Mouse (Mus musculus) gastrocnemius, postnatal 4 days (tissue): Measurements from ENCODE around the gene Atp13a4. TPM values are rescaled to one million over a fixed set of nuclear protein-coding genes. Genes with fewer than 3 reads are reported as not detected.

Experiments used
- DNase-seq, 2 experiments: peaks; one replicate each; pipeline ENCODE4 v3.0.0; 2021 to 2022; ENCODE audit warnings: low spot score in 2 of 2, mixed read lengths in 2 of 2
- total RNA-seq, 2 experiments: library from RNA; stranded (reverse); gene quantifications; 2 replicates each; pipeline ENCODE4 v1.2.3; 2021

The Atp13a4 gene
- total RNA-seq, 2 experiments from 2014 or later: not detected

DNA sequence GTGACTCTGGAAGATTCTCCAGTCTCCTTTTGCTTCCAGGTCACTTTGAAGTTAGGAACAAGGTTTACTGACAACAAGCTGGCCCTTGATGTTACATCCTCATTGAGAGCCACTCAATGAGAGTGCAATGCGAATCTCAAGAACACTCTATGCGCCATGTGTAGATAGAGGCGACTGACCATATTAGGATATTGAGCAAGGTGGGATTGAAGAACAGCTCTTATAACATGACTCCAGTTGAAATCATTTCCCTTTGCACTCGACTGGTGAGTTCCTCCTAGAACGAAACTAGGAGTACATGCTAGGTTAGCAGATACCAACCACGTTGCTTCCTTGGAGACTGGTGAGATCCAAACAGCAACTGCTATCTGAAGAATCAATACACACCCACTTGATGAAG is 64.3 kb downstream of the Atp13a4 start:
- DNase-seq: no peak

DNA sequence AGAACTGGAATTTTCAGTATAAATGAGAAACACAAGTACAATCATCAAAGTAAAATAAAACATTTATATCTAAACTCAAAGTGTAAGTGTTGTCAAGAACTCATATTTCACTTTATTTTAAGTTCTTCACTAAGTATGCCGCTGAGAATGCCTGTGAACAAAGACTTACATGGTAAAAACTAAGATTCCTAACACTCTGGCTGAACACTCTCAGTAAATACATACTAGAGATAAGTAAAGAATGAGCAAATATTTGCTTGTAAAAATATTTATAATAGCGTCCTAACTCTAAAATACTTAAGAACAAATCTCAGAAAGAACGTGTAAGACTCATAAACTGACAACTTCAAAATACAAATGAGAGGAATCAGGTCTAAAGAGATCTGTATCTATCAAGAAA is 80.9 kb downstream of the Atp13a4 start:
- no peak for DNase-seq

DNA sequence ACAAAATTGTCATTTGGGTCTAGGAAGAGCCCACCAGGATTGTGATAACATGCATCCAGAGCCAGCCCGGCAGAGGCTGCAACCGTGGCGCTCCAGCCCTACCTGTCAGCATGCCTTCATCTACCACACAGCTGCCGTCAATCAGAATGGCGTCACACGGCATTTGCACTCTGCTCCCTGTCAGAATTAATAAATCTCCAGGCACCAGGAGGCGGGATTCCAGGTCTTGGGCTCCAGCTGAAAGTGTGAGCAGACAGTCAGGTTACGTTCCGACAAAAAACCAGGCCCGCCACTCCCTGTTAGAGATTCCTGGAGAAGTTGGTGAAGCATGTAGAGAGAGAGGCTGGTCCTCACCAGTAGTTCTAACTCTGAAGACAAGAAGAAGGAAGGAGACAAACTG is 85.3 kb downstream of the Atp13a4 start:
- DNase-seq: no peak

DNA sequence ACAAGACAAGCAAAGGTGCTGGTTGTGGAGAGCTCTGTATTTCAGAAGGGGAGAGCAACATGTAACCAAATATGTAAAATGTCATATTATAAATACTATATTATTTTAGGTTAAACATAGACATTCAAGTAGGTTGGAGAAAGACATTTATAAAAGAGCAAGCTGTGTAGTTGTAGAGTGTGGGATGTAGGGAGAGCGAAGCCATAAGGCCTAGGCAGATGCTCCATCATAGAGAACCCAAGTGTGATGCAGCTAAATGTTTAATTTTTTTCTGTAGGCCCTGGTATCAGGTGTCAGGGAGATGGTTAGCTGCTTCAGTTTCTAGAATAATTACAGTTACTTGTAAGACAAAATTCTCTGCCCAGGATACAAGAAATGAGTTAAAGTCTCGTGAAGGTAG is 87.8 kb downstream of the Atp13a4 start:
- no peak for DNase-seq

DNA sequence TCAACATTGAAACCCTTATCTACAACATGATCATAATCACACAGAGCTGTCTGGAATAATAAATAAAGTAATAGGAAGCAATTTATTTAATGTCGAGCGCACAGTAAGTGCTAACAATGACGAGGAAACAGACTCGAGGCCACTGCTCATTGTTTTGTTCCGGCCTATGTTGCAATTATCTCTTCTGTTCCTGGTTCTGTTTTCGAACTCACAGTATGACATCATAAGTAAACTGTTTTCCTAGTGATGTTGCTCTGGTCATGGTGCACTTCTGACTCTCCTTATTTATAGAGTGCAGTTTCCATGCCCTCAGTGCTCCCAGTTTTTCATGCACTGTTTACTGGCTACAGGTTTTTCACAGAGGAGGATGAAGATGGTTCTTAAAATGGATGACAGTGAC is 91.4 kb downstream of the Atp13a4 start:
- no peak for DNase-seq

DNA sequence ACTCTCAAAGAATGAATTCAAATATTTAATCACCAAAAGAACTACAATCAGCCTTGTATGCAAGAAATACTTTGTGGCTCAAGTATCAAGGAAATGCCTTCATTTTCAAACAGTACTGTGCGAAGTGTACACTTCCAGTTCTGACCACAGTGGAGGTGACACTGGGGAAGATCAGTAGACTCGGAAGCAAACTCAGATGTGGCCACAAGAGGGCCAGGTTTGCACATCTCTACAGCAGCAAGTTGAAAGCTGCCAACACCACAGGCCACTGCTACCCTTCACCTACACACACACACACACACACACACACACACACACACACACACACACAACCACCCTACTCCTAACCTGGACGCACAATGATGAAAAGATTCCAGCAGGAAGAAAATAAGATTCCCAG is 93.0 kb downstream of the Atp13a4 start:
- DNase-seq: no peak

DNA sequence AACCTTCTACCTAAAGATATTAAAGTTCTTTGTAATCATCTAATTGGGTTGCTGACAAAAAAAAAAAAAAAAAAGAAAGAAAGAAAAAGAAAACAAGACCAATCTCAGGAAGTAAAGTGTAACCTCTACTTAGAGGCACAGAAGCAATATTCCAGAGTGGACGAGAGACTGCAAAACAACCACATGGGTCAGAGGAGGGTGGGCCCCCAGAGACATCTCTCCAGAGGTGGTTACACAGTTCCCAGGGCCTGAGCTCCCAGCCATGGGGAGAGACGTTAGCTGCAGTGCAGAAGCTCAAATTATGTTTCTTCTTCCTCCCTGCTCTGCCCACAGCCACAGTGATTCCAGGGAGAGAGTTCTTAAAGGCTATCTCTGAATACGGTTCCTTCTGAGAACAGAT is 102.5 kb downstream of the Atp13a4 start:
- DNase-seq: no peak

DNA sequence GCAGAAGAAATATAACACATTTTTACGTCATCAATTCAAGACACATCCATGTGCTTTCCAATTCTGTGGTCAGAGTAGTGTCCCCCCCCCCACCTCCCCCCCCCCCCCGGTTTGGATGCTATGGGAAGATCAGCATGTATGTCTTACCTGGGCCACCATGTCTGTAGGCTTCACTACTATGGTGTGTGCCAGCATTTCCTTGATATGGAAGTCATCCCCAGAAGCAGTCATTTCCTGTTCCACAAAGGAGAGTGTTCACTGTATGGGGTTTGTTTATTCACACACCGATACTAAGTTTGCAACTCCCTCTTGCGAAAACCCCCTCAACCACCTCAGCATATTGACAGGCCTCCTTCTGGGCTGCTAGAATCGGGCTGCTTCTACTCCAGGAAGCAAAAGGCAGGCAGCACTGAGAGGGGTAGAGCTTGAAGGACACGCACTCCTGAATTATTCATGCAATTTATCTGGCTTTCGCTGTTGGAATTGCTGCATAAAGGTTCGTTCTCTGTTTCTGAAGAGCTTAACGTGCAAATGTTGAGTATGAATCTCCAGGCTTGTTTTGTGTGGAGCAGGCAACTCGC is 103.2 kb downstream of the Atp13a4 start:
- DNase-seq: no peak

DNA sequence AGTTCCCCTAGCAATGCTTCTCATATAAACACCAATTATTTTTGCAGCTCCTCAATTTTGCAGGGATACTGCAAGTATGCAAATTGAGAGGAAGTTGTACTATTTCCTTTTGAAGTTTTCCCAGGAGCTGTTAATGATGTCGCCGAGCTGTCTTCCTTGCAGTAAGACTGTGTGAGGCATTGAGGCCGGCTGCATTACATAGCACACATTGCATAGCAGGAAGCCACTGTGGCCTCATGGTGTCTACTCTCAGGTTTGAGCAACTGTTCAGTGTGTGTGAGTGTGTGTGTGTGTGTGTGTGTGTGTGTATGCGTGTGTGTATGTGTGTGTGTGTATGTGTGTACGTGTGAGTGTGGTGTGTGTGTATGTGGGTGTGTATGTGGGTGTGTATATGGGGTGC is 106.6 kb downstream of the Atp13a4 start:
- DNase-seq: no peak

DNA sequence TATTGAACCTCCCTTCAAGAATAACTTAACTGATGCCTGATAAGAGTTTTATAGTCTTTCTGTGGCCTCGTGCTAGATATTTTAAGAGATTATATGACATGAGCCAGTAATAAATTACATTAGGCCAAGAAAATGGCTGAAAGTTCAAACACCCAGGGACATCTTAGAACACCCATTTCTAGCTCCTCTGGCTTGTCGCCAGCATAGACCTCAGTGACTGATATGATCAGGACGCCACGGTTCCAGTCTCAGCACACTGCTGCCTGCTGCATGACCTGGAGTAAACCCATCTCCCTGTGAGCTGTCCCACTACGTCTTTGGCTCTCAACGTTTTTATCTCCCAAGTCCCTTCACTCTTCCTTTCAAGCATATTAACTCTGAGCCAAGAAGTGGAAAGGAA is 108.9 kb downstream of the Atp13a4 start:
- peak in 1 of 2 experiments; percentile 9 for DNase-seq

DNA sequence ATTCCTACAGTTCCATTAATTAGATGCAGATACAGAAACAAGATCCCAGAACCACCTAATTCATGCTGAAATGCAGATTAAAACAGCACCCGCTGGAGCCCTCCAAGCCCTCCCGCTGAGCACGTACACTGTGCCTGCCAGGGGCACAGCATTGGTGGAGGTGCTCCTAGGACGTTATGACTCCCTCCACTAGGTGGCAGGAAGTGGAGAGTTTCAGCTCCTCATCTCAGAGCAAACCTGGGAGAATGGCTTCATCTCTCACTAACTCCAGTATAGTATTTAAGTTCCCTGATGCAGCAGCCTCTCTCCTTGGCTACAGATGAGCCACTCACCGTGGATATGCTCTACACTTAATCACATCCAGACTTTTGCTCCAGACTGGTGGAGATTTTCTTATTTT is 110.0 kb downstream of the Atp13a4 start:
- peak in 1 of 2 experiments; percentile 18 for DNase-seq

DNA sequence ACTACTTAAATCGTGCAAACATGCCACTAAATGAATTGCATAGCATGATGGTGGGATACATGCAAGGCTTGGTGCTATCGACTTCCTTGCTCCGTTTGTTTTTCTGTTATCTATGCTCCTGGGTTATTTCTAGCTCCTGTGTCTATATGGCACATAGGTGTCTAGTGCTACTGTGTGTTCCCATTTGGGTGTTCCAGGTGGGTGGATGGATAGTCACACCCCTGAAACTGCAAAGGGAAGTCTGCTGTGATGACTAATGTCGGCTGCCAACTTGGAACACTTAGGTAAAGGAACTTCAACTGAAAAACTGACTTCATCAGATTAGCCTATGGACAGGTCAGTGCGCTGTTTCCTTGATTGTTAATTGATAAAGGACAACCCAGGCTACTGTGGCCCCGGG is 129.8 kb downstream of the Atp13a4 start:
- no peak for DNase-seq

DNA sequence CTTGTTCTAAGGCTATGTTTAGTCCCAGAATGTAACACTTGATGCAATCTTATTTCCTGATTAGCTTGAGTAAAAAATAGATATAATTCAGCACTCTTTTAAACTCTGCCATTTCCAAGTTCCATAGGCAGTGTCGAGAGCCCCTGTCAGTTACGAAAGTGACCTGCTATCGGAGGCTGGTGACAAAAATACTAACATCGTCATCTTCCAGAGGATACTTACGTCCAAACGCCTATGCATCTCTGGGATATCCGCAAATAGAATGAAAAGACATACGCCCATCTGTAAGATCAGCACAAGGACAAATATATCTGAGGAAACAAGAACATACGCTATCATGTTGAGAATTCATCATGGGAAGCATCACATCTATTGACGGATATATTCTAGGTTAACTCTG is 137.3 kb downstream of the Atp13a4 start:
- DNase-seq: no peak

DNA sequence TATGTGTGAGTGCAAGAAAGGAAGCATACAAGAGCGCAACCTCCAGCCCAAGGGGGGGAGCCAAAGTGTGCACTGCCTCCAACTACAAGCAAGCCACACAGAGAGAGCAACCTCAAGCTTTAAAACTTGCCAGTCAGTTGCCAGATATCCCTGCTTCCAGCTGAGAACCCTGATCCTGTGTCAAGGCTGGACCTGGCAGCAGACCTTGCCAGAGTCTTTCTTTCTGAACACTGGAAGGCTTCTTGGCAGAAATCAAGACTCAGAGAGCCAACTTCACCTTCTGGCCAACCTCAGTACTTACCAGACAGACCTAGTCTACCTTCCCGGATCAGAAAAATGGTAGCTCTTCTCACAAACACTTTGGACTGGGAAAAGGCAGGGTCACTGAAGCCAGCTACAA is 145.6 kb downstream of the Atp13a4 start:
- DNase-seq: no peak

DNA sequence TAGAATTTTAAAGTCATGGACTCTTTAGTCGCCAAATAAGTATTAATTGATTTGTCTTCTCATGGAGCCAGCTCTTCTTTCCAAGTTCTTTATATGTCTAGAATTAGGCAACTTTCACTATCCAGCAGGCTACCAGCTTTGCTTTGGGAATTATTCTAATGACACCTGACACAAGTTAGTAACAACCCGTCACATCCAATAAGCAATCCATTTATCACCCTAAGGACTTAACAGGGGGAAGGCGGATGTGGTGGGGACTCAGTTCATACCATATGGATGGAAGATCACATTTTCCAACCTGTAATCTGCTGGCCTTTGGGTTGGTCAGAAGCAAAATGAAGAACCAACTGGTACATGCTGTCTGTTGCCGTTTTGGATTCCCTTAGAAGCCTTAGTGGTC is 159.9 kb downstream of the Atp13a4 start:
- DNase-seq: no peak

DNA sequence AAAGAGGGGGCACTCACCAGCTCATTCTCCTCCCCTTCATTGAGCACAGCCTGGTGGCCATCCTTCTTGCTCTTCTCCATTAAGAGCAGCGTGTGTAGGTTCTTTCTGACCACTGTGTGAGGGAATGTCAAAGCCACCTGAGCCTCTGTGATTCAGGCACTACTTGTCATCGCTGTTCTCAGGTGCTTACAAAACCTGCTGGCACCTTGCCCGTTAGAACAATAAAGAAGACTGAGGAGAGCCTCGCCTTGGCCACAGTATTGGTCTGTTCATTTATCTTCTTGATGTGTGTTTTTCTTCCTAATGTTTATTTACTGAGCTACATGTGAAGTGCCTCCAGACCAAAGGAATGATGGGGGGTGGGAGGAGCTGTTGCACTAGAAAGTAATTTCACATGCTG is 166.2 kb downstream of the Atp13a4 start, which contains the start of gene Atp13a5:
TSS of gene Atp13a5 (minus strand) at position 275 of the 400 bp plus-strand sequence.
- DNase-seq: no peak

DNA sequence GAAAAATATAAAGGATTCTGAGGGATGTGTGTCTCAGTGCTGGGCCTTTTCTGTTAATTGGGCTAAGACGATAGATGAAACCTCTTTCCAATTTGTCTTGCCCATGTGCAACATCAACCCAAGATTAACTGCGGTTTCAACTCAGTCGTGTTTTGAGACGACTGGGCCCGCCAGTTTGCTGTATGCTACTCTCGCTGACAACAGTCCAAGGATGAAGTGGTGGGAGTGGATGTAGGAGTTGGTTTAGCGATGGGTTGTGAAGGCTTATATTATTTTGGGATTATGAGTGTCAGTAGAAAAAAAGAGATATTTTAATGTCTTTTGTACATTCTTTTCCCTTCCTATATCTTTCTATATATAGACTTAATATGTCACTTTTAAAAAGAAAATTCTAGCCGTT is 170.0 kb downstream of the Atp13a4 start:
- no peak for DNase-seq

Other genes starting within 250 kb of the Atp13a4 start
- 1 to 10 TPM; 1.9 to 2.4 TPM for gene Atp13a5, start 166.1 kb downstream of the Atp13a4 start, total RNA-seq
- gene Opa1, start 34.5 kb upstream of the Atp13a4 start, total RNA-seq: 10 to 100 TPM; 57.7 to 59.4 TPM